Comparison of ENCODE assay signal across 8 mouse cellular contexts in the genomic region with DNA sequence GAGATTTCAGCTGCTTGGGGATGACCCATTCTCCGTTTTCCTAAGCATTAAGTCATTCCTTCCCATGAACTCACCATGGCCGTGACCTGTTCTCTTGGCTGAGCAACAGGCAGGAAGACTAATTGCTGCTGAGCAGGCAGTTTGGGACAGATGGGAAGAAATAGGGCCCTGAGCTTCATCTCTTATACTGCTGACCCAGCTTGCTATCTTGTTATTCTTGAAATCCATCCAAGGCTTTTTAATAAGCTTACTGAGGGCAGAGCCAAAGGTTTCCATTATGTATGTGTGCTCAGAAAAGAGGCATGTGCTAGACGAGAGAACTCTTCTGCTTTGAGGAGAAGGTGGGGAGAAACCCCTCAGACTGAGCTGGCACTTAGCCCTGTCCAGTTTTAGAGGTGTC. TPM values are rescaled to one million over a fixed set of nuclear protein-coding genes. Genes with fewer than 3 reads are reported as not detected.
DNase-seq lines count a peak whose midpoint lies in the region; ATAC-seq and TF ChIP-seq lines count a peak whose summit lies in the region.
"Had no signal": no experiment of that assay in that cellular context is flagged by ENCODE, and none has a peak within 500 bp of the region (broad histone marks: within the 10 kb centered on the region; RNA-seq: fewer than 3 reads in every experiment).

No protein-coding gene starts in this region.

- no peak overlapping the region for H3K27ac ChIP-seq in limb, embryonic 13.5 days
- no peak overlapping the region for H3K27ac ChIP-seq in limb, embryonic 10.5 days
- H3K27ac ChIP-seq in heart, postnatal 0 days (ENCODE audit: low read depth): no peak overlapping the region
- no peak overlapping the region for H3K27ac ChIP-seq in intestine, embryonic 16.5 days (ENCODE audit: low read length)
- H3K27ac ChIP-seq: limb, embryonic 12.5 days had no signal

- intact Hi-C loops in left cerebral cortex, postnatal 14 days (cut with DNase I): no loop called here

- no peak overlapping the region for H3K9ac ChIP-seq in limb, embryonic 13.5 days
- no peak overlapping the region for H3K9ac ChIP-seq in heart, postnatal 0 days (replicated peaks; ENCODE audit: low read depth, low read length)
- no peak overlapping the region for H3K9ac ChIP-seq in intestine, embryonic 16.5 days (ENCODE audit: low read depth, low read length)
- H3K9ac ChIP-seq: limb, embryonic 12.5 days had no signal

- no peaks in the 10 kb centered on the region for H3K4me1 ChIP-seq in limb, embryonic 13.5 days
- no peaks in the 10 kb centered on the region for H3K4me1 ChIP-seq in limb, embryonic 10.5 days
- no peaks in the 10 kb centered on the region for H3K4me1 ChIP-seq in heart, postnatal 0 days (ENCODE audit: control insufficient read depth, insufficient read depth)
- no peaks in the 10 kb centered on the region for H3K4me1 ChIP-seq in intestine, embryonic 16.5 days (ENCODE audit: control insufficient read depth, insufficient read depth, low read length)
- H3K4me1 ChIP-seq: limb, embryonic 12.5 days had no signal

- TF ChIP-seq EP300 in heart, postnatal 0 days (IDR thresholded peaks at IDR 0.05; ENCODE audit: low read depth): no peak

- no peak overlapping the region for H3K4me2 ChIP-seq in limb, embryonic 13.5 days (replicated peaks)
- H3K4me2 ChIP-seq in heart, postnatal 0 days (ENCODE audit: low read depth, low read length): no peak overlapping the region
- no peak overlapping the region for H3K4me2 ChIP-seq in intestine, embryonic 16.5 days (ENCODE audit: low read depth, low read length)
- H3K4me2 ChIP-seq: limb, embryonic 12.5 days had no signal

- H3K36me3 ChIP-seq in limb, embryonic 13.5 days: no peaks in the 10 kb centered on the region
- no peaks in the 10 kb centered on the region for H3K36me3 ChIP-seq in limb, embryonic 10.5 days
- H3K36me3 ChIP-seq in heart, postnatal 0 days (replicated peaks; ENCODE audit: control insufficient read depth, insufficient read depth, low read length): no peaks in the 10 kb centered on the region
- no peaks in the 10 kb centered on the region for H3K36me3 ChIP-seq in intestine, embryonic 16.5 days (ENCODE audit: control insufficient read depth, insufficient read depth, low read length)
- H3K36me3 ChIP-seq: limb, embryonic 12.5 days had no signal

- TF ChIP-seq CTCF in heart, postnatal 0 days (IDR thresholded peaks at IDR 0.05; ENCODE audit: low read depth): no peak

- no peak overlapping the region for H3K4me3 ChIP-seq in limb, embryonic 13.5 days
- H3K4me3 ChIP-seq in limb, embryonic 10.5 days: no peak overlapping the region
- no peak overlapping the region for H3K4me3 ChIP-seq in heart, postnatal 0 days (ENCODE audit: low read depth, low read length)
- no peak overlapping the region for H3K4me3 ChIP-seq in intestine, embryonic 16.5 days (ENCODE audit: low read length)
- H3K4me3 ChIP-seq: limb, embryonic 12.5 days had no signal

- DNase-seq in limb, embryonic 10.5 days (ENCODE audit: low spot score): no peak
- DNase-seq in adrenal gland, postnatal 10 days: peak; percentile 57
- DNase-seq in heart, postnatal 0 days (ENCODE audit: low spot score): peak; percentile 30
- peak; percentile 15 for DNase-seq in lung, postnatal 10 days
- DNase-seq in left cerebral cortex, postnatal 14 days (ENCODE audit: low spot score in 2 of 2): no peak

- ATAC-seq in limb, embryonic 13.5 days (ENCODE audit: low FRiP score, low read depth): peak; percentile 32; the same call in 1 of the 2 replicates
- peak; percentile 49 for ATAC-seq in heart, postnatal 0 days (ENCODE audit: insufficient read depth, low read depth)
- no peak for ATAC-seq in intestine, embryonic 16.5 days

- whole genome bisulfite sequencing in limb, embryonic 13.5 days: 65% methylated on average over 3 of the region's 3 CpGs
- 79% methylated on average over 3 of the region's 3 CpGs for WGBS in limb, embryonic 10.5 days
- 36% methylated on average over 3 of the region's 3 CpGs for WGBS in heart, postnatal 0 days
- 52% methylated on average over 3 of the region's 3 CpGs for WGBS in intestine, embryonic 16.5 days

- no peaks in the 10 kb centered on the region for H3K9me3 ChIP-seq in limb, embryonic 13.5 days
- H3K9me3 ChIP-seq in limb, embryonic 10.5 days (replicated peaks): no peaks in the 10 kb centered on the region
- H3K9me3 ChIP-seq in heart, postnatal 0 days (replicated peaks; ENCODE audit: control insufficient read depth, low read length): no peaks in the 10 kb centered on the region
- no peaks in the 10 kb centered on the region for H3K9me3 ChIP-seq in intestine, embryonic 16.5 days (ENCODE audit: control insufficient read depth, low read length)
- H3K9me3 ChIP-seq: limb, embryonic 12.5 days had no signal

- peaks cover 25% of the 10 kb centered on the region; the same call in 1 of the 2 replicates for H3K27me3 ChIP-seq in limb, embryonic 13.5 days
- H3K27me3 ChIP-seq in limb, embryonic 10.5 days (ENCODE audit: low read depth, poor library complexity, severe bottlenecking): peaks cover 87% of the 10 kb centered on the region
- H3K27me3 ChIP-seq in heart, postnatal 0 days (ENCODE audit: control insufficient read depth, insufficient read depth, low read length): no peaks in the 10 kb centered on the region
- no peaks in the 10 kb centered on the region for H3K27me3 ChIP-seq in intestine, embryonic 16.5 days (replicated peaks; ENCODE audit: control insufficient read depth, insufficient read depth, low read length)

RNA-seq across cellular contexts. Expression of gene Trappc2, which starts 55.4 kb away (rescaled TPM):
- polyA plus RNA-seq in limb, embryonic 13.5 days (2015; fragmentation: Nextera tagmentation; extraction: Ambion mirVana): 20.8 and 22.8 TPM in 2 replicates
- 15.3 and 18.9 TPM in 2 replicates for polyA plus RNA-seq in limb, embryonic 10.5 days (2016; fragmentation: Nextera tagmentation; extraction: Ambion mirVana)
- total RNA-seq in adrenal gland, postnatal 10 days (2021): 10 to 100 TPM; 17.1 to 19.0 TPM
- total RNA-seq in heart, postnatal 0 days (2014; rRNA removed; ENCODE audit: low replicate concordance): 13.5 and 14.6 TPM in 2 replicates
- 38.7 and 42.5 TPM in 2 replicates for polyA plus RNA-seq in heart, postnatal 0 days (2015; fragmentation: Nextera tagmentation; extraction: Ambion mirVana)
- polyA plus RNA-seq in intestine, embryonic 16.5 days (2015; fragmentation: Nextera tagmentation; extraction: Ambion mirVana): 20.5 and 21.2 TPM in 2 replicates
- 10 to 100 TPM; 46.3 to 54.1 TPM for total RNA-seq in left cerebral cortex, postnatal 14 days (2021)

RNA-seq across cellular contexts. Expression of gene Ofd1, which starts 55.6 kb away (rescaled TPM):
- polyA plus RNA-seq in limb, embryonic 13.5 days (2015; fragmentation: Nextera tagmentation; extraction: Ambion mirVana): 6.8 and 8.0 TPM in 2 replicates
- 6.7 and 8.6 TPM in 2 replicates for polyA plus RNA-seq in limb, embryonic 10.5 days (2016; fragmentation: Nextera tagmentation; extraction: Ambion mirVana)
- total RNA-seq in adrenal gland, postnatal 10 days (2021): 1 to 10 TPM; 6.8 to 8.9 TPM
- 3.6 and 4.7 TPM in 2 replicates for total RNA-seq in heart, postnatal 0 days (2014; rRNA removed; ENCODE audit: low replicate concordance)
- 3.9 and 4.5 TPM in 2 replicates for polyA plus RNA-seq in heart, postnatal 0 days (2015; fragmentation: Nextera tagmentation; extraction: Ambion mirVana)
- 4.3 and 4.5 TPM in 2 replicates for polyA plus RNA-seq in intestine, embryonic 16.5 days (2015; fragmentation: Nextera tagmentation; extraction: Ambion mirVana)
- total RNA-seq in left cerebral cortex, postnatal 14 days (2021): 1 to 10 TPM; 4.1 to 6.0 TPM

Comparison
In these comparisons a context has a peak if more than half of its experiments do, and no peak if none do; other contexts are left out.
1. DNase-seq: peak in adrenal gland, postnatal 10 days (single experiment), heart, postnatal 0 days (single experiment) and lung, postnatal 10 days (single experiment); none in limb, embryonic 10.5 days (single experiment) and left cerebral cortex, postnatal 14 days (0 of 2).